Mouse (Mus musculus) megakaryocyte-erythroid progenitor cell, adult 5-6 weeks (primary cell): ENCODE data around the gene Rapgef1. TPM values are rescaled to one million over a fixed set of nuclear protein-coding genes. Genes with fewer than 3 reads are reported as not detected.

Experiments
- ATAC-seq: replicated peaks from 2 replicates; pipeline ENCODE4 v1.8.0; 2016; ENCODE audit warnings: mild to moderate bottlenecking, inconsistent platforms; ENCODE audit not compliant: severe bottlenecking, poor library complexity, low FRiP score, low TSS enrichment
- total RNA-seq, 2 experiments: library from RNA; stranded (forward) in 1 of 2; stranded (reverse) in 1 of 2; fragments of 200-1000, 215-1000 nt in 1 of 2; fragments of >200 nt in 1 of 2; fragmentation: Nextera tagmentation in 1 of 2; gene quantifications; 2 replicates each; pipeline ENCODE4 v1.2.3; 2014 to 2017

Gene Rapgef1
- total RNA-seq, 2 experiments from 2014 or later = 41.4 to 52.4 TPM

DNA sequence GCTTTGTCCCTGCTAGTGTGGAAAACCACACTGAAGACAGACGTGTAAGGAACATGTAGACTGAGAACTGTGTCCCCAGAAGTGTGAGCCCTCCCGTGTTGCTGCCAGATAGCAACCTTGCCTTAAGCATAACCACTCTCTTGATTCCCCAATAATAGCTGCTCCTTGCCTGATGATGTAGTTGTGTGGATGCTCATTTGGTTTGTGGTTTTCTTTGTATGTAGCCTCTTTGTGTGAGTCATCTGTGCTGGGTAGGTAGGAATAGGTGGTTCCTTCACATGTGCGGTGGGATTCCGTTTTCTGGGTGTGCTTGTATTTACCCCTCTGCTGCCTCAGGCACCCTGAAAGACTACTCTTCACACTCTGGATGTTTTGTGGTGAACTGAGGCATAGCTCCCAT lies 49.4 kb downstream of the Rapgef1 start:
- no peak for ATAC-seq

- ATAC-seq = no peak
Measured at GRCm38 (mm10) chr2:29669711-29670110, 50.2 kb downstream of the Rapgef1 start.

- peak; percentile 80 for ATAC-seq
Measured at GRCm38 (mm10) chr2:29670231-29670991, 50.9 kb downstream of the Rapgef1 start.

DNA sequence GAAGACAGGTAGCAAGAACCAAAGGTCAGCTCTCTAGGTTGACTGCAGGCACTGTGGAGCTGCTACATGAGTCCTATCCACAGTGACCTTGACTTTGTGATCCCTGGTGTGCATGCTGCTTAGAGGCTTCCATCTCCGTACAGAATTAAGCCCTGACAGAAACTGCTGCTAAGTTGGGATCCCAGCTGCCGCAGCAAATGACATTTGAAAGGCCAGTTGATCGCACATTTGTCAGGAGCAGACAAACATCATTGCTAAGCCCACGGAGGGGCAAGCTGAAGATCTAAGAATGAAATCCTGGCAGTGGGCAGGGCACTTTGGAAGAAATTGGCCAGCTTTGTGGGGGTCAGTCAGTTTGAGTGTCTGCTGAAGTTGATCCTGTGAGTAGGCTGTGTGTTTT lies 51.9 kb downstream of the Rapgef1 start:
- ATAC-seq = no peak

GRCm38 (mm10) chr2:29671856-29672255 lies 52.3 kb downstream of the Rapgef1 start:
- ATAC-seq = no peak

DNA sequence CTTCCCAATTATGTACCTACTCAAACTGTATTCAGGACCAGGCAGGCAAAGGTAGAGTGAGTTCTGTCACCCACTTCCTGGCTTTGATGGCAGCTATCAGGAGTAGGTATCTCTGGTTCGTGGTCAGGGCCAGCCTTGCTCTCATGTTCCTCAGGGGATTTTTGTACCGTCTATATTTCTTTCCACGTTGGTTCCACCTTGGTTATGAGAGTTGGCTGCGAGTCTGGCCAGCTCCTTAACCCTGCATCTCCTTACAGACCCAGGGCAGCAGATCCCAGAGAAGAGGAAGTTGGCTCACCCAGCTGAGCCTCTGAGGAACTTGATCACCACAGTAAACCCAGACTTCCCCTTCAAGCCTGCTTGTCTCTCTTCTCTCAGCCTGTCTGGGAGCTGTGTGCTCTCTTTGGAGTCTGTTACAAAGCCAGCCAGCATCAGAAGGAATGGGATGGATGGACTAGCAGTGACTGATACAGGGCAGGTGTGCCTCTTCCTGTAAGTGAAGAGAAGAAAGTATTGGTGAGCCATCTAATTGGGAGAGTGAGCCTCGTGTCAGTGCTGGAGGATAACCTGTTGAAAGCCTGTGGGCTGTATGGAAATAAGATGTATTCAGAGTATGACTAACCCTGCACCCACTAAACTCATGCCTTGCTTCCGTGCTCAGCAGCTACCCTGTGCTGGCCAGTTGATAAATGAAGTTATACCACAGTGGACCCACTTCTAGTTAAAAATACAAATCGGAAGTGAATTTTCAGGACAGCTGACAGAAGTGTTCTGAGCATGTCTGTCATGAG lies 53.4 kb downstream of the Rapgef1 start:
- no peak for ATAC-seq

DNA sequence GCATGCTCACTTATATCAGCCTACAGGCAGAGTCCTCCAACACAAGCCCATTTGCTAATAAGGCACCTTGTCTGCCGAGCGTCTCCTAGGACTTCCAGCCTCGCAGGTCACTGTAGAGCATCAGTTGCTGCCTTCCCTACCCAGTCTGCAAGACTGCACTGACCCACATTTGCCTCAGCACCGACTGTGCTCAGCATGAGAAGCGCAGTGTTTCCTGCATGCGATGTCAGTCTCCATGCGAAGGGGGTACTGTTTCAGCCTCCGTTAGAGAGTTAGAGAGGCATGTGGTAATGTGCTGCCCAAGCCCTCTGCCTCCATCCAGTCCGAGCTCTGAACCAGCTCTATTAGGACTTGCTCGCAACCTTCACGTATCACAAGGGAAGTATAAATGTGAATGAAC lies 54.6 kb downstream of the Rapgef1 start:
- no peak for ATAC-seq

- ATAC-seq = no peak
Measured at GRCm38 (mm10) chr2:29674545-29674944, 55.0 kb downstream of the Rapgef1 start.

DNA sequence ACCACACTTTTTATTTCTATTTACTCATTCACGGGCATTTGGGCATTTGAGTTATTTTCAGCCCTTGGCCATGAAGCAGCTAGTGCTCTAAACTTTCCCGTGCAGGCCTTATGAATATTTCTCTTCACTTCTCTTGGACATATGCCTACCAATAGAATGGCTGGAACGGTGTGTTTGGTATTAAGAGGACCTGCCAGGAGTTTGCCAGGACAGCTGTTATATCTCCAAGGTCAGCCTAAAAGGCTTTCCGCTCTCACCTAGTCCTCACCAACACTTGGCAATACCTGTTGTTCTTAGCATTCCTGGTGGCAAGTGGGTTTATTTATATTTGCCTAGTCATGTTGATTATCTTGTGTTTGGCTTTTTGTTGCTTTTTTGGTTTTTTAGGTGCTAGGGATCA lies 56.3 kb downstream of the Rapgef1 start:
- ATAC-seq = no peak

GRCm38 (mm10) chr2:29676513-29676912 lies 57.0 kb downstream of the Rapgef1 start:
- no peak for ATAC-seq

- ATAC-seq = no peak
Measured at GRCm38 (mm10) chr2:29677842-29678241, 58.3 kb downstream of the Rapgef1 start.

DNA sequence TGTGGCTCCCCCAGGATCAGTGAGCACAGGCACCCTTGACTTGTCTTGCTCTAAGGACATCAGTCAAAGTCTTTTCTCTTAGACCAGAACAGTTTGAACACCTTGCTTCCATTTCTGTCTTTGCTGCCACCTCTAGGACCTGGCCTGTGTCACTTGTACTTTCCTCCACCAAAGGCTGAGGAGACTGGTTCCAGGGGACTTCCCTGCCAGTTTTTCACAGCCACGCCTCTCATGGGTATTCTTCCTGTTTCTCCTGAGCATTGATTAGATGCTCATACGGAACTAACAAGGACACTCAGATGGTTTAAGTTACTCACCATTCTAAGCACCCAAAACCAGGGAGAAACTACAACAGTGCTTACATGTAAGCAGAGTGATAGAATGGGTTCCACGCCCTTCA lies 59.0 kb downstream of the Rapgef1 start:
- ATAC-seq = no peak

- ATAC-seq = no peak
Measured at GRCm38 (mm10) chr2:29679710-29680584, 60.4 kb downstream of the Rapgef1 start.

DNA sequence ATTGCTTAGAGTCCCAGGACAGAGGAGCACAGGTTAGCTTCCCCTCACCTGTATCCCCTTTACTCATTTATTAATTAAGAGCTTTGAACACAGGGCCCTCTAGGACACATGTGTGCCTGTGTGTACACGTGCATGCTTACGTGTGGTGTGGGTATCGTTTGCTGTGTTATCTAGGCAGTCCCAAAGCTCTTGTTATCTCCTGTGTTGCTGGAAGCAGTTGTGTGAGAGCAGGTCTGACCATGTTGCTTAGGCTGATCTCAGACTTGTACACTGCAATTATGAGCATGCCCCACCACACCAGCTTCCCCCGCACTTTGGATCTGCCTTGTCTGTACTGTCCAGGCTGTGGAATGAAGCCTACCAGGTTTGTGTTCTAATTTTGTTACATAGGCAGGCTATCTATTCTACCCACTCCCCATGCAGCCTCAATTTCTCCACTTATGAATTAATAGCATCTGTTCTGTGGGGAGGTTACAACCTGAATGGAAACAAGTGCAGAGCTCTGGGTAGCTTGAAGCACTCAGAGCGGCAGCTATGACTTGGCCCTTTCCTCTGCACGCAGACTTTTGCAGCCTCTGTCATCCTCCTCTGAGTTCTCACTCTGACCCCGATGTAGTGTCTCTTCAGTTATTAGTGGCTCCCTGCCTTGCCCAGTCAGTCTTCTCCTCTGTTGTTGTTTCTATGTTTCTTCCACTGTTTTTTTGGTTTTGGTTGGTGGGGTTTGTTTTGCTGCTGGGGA lies 63.9 kb downstream of the Rapgef1 start:
- peak; percentile 93 for ATAC-seq

DNA sequence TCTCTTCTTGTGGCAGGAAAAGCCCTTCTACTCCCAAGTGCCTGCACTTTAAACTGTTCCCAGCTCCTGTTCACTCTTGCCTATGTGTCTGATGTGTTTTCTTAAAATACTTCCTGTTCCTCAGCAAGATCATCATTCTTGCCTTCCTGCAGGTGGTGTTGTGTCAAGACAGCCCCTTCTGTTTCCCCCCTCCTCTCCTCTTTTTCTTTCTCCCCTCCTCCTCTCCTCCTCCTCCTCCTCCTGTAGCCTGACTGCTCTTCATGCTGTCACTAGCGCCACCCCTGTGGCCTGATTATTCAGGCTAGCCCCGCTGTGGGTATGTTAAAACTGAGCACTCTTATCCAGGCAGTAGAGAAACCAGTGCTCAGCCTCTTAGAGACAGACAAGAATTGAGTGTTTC lies 65.0 kb downstream of the Rapgef1 start:
- no peak for ATAC-seq

GRCm38 (mm10) chr2:29689014-29689413 lies 69.5 kb downstream of the Rapgef1 start:
- ATAC-seq = peak; percentile 62; the same call in 1 of the 2 replicates

- peak; percentile 61 for ATAC-seq
Measured at GRCm38 (mm10) chr2:29689495-29689894, 70.0 kb downstream of the Rapgef1 start.

- no peak for ATAC-seq
Measured at GRCm38 (mm10) chr2:29691068-29691467, 71.5 kb downstream of the Rapgef1 start.

GRCm38 (mm10) chr2:29691507-29691906 lies 72.0 kb downstream of the Rapgef1 start:
- ATAC-seq = no peak
